Comparison of ENCODE assay signal across 23 mouse cellular contexts in the genomic region with DNA sequence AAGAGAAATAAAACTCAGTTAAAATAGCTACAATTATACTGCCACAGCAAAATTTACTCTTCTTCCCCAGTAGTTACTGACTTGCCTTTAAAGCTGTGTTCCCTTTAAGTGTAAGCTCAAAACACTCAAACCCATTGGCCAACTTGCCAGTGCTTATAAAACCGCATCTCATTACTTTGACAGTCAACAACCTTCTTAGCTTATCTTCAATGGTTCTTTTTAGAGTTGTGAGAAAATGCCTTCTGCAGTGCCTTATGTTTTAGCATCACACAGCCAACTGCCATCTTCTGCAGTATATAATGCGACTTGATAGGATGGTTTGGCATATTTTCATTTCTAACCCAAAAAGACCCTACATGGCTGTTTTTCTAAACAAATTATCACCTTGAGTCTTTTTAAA.
"Had no signal": no experiment of that assay in that cellular context is flagged by ENCODE, and none has a peak within 500 bp of the region (broad histone marks: within the 10 kb centered on the region; RNA-seq: fewer than 3 reads in every experiment).

No protein-coding gene starts in this region.

- H3K4me2 ChIP-seq: limb, embryonic 13.5 days; liver, embryonic 12.5 days; liver, embryonic 15.5 days; lung, embryonic 15.5 days; midbrain, embryonic 13.5 days; neural tube, embryonic 13.5 days had no signal

- H3K4me3 ChIP-seq: layer of hippocampus, adult 2 months; limb, embryonic 10.5 days; limb, embryonic 13.5 days; liver, embryonic 12.5 days; liver, embryonic 15.5 days; lung, embryonic 15.5 days; megakaryocyte, embryonic 14.5 days; midbrain, embryonic 10.5 days; midbrain, embryonic 13.5 days; myocyte; neural tube, embryonic 13.5 days had no signal

- H3K27ac ChIP-seq: kidney, postnatal 0 days; limb, embryonic 10.5 days; limb, embryonic 13.5 days; liver, embryonic 12.5 days; liver, embryonic 15.5 days; lung, embryonic 15.5 days; midbrain, embryonic 10.5 days; midbrain, embryonic 13.5 days; neural tube, embryonic 13.5 days had no signal

- H3K36me3 ChIP-seq: limb, embryonic 10.5 days; limb, embryonic 13.5 days; liver, embryonic 12.5 days; liver, embryonic 15.5 days; lung, embryonic 15.5 days; midbrain, embryonic 10.5 days; midbrain, embryonic 13.5 days; neural tube, embryonic 13.5 days had no signal

- ATAC-seq: liver, embryonic 12.5 days; midbrain, embryonic 13.5 days; midbrain, embryonic 16.5 days had no signal

- H3K27me3 ChIP-seq: limb, embryonic 13.5 days; liver, embryonic 12.5 days; liver, embryonic 15.5 days; lung, embryonic 15.5 days; megakaryocyte, embryonic 14.5 days; midbrain, embryonic 13.5 days; neural tube, embryonic 13.5 days had no signal

- H3K9ac ChIP-seq: limb, embryonic 13.5 days; liver, embryonic 12.5 days; liver, embryonic 15.5 days; lung, embryonic 15.5 days; midbrain, embryonic 13.5 days; neural tube, embryonic 13.5 days had no signal

- H3K4me1 ChIP-seq: limb, embryonic 13.5 days; liver, embryonic 12.5 days; liver, embryonic 15.5 days; lung, embryonic 15.5 days; megakaryocyte, embryonic 14.5 days; midbrain, embryonic 10.5 days; midbrain, embryonic 13.5 days; neural tube, embryonic 13.5 days had no signal

- DNase-seq: kidney, postnatal 25 days; layer of hippocampus, adult 9-11 months; liver; lung, adult 18-20 months; lung, postnatal 10 days; lung, postnatal 36 days; retina, postnatal 1 day; right cerebral cortex, postnatal 25 days; spleen, adult 18-20 months; thymus, postnatal 25 days had no signal

- H3K9me3 ChIP-seq: limb, embryonic 10.5 days; limb, embryonic 13.5 days; liver, embryonic 12.5 days; liver, embryonic 15.5 days; lung, embryonic 15.5 days; midbrain, embryonic 10.5 days; midbrain, embryonic 13.5 days; neural tube, embryonic 13.5 days had no signal
